Mouse (Mus musculus) left cerebral cortex, postnatal 14 days (tissue): Measurements from ENCODE around the gene Angel2. TPM values are rescaled to one million over a fixed set of nuclear protein-coding genes. Genes with fewer than 3 reads are reported as not detected.

Source experiments
- DNase-seq, 2 experiments: peaks; one replicate each; pipeline ENCODE4 v3.0.0; 2021 to 2022; ENCODE audit warnings: low spot score in 2 of 2, mixed read lengths in 1 of 2
- intact Hi-C: fragments of 180-260 bp; cut with DNase I; formaldehyde crosslinking; loops from one replicate; pipeline ENCODE4 v1.15.1; 2025
- total RNA-seq, 2 experiments: library from RNA; stranded (reverse); gene quantifications; 2 replicates each; pipeline ENCODE4 v1.2.3; 2021

Gene Angel2
- total RNA-seq, 2 experiments from 2014 or later, result 53.5 to 55.3 TPM

- intact Hi-C loops, result no loop called here
- no peak for DNase-seq
Observed at GRCm38 (mm10) chr1:190974833-190975232, 49.9 kb downstream of the Angel2 start.

GRCm38 (mm10) chr1:190976887-190977573, 52.1 kb downstream of the Angel2 start:
- no peak for DNase-seq

GRCm38 (mm10) chr1:190978001-190978400, 53.1 kb downstream of the Angel2 start:
- no peak for DNase-seq
- intact Hi-C loops, result no loop called here

More at GRCm38 (mm10) chr1:190976887-190977573, 52.1 kb downstream of the Angel2 start:
- intact Hi-C loops, result no loop called here

- no peak for DNase-seq
Observed at GRCm38 (mm10) chr1:190978511-190979073, 53.7 kb downstream of the Angel2 start.

GRCm38 (mm10) chr1:190979100-190979563, 54.2 kb downstream of the Angel2 start, which contains the start of gene Vash2:
TSS of gene Vash2 (minus strand) at chr1:190979296.
- intact Hi-C loops, result no loop called here

More at GRCm38 (mm10) chr1:190978511-190979073, 53.7 kb downstream of the Angel2 start:
- intact Hi-C loops, result no loop called here

GRCm38 (mm10) chr1:190980470-190980869, 55.6 kb downstream of the Angel2 start:
- intact Hi-C loops, result no loop called here

More at GRCm38 (mm10) chr1:190979100-190979563, 54.2 kb downstream of the Angel2 start, which contains the start of gene Vash2:
- DNase-seq, result peak; percentile 78 to 79

GRCm38 (mm10) chr1:190981412-190981811, 56.5 kb downstream of the Angel2 start:
- DNase-seq, result no peak
- intact Hi-C loops, result no loop called here

More at GRCm38 (mm10) chr1:190980470-190980869, 55.6 kb downstream of the Angel2 start:
- DNase-seq, result no peak

GRCm38 (mm10) chr1:190989437-190990082, 64.6 kb downstream of the Angel2 start:
- DNase-seq, result no peak
- intact Hi-C loops, result no loop called here

- peak; percentile 48 to 51 for DNase-seq
- intact Hi-C loops, result no loop called here
Observed at GRCm38 (mm10) chr1:190995548-190995947, 70.6 kb downstream of the Angel2 start.

- intact Hi-C loops, result no loop called here
- no peak for DNase-seq
Observed at GRCm38 (mm10) chr1:190996346-190996877, 71.5 kb downstream of the Angel2 start.

Other genes with a start within 250 kb of the Angel2 start
- 10 to 100 TPM; 76.0 to 84.0 TPM for gene Rps6kc1, start 13.3 kb upstream of the Angel2 start, total RNA-seq
- 1 to 10 TPM; 3.3 to 4.4 TPM for gene Vash2, start 54.2 kb downstream of the Angel2 start, total RNA-seq
- 10 to 100 TPM; 15.7 to 16.1 TPM for gene Flvcr1, start 101.0 kb downstream of the Angel2 start, total RNA-seq
- not detected for gene Spata45, start 111.5 kb downstream of the Angel2 start, total RNA-seq
- 10 to 100 TPM; 29.9 to 30.7 TPM for gene Tatdn3, start 137.8 kb downstream of the Angel2 start, total RNA-seq
- gene Nsl1, start 137.9 kb downstream of the Angel2 start, total RNA-seq, result under 1 TPM; 0.70 to 0.88 TPM
- under 1 TPM; 0.62 to 0.74 TPM for gene Batf3, start 172.7 kb downstream of the Angel2 start, total RNA-seq
- gene Fam71a, start 239.7 kb downstream of the Angel2 start, total RNA-seq, result not detected